Mouse (Mus musculus) megakaryocyte-erythroid progenitor cell, adult 5-6 weeks (primary cell): ENCODE measurements around the gene Olfr538. TPM values are rescaled to one million over a fixed set of nuclear protein-coding genes. Genes with fewer than 3 reads are reported as not detected.
"Not testable (repeated sequence)": the region's sequence is repeated elsewhere in the genome, so short reads cannot be mapped to it uniquely, and the experiment has no call there.

ENCODE experiments used
- ATAC-seq: replicated peaks from 2 replicates; pipeline ENCODE4 v1.8.0; 2016; ENCODE audit warnings: mild to moderate bottlenecking, inconsistent platforms; ENCODE audit not compliant: severe bottlenecking, poor library complexity, low FRiP score, low TSS enrichment
- total RNA-seq, 2 experiments: library from RNA; stranded (forward) in 1 of 2; stranded (reverse) in 1 of 2; fragments of 200-1000, 215-1000 nt in 1 of 2; fragments of >200 nt in 1 of 2; fragmentation: Nextera tagmentation in 1 of 2; gene quantifications; 2 replicates each; pipeline ENCODE4 v1.2.3; 2014 to 2017

Olfr538 gene
- total RNA-seq (2014; fragmentation: Nextera tagmentation) (not detected in 2 replicates), total RNA-seq (2017) (not detected in 2 replicates)

GRCm38 (mm10) chr7:140567586-140567985, at the start of gene Olfr538:
Gene Olfr538 (plus strand): TSS chr7:140567886.
- no peak for ATAC-seq

DNA sequence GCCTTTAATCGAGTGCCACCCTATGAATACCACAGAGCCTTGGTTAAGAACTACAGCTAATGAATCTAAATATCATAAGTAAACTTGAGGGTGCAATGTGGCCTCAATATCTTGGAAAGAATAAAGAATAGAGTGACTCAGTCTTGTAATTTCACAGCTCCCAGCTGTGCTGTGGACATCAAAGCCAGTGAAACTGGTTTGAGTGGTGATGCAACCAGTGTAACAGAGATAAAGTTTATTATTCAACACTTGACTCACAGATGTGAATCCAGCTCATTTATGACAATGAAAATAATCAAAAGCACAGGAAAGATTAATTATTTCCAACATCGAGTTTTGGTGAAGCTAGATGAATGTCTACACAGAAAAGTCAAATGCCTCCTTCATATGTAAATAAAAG, 27.9 kb upstream of the Olfr538 start:
- no peak for ATAC-seq

DNA sequence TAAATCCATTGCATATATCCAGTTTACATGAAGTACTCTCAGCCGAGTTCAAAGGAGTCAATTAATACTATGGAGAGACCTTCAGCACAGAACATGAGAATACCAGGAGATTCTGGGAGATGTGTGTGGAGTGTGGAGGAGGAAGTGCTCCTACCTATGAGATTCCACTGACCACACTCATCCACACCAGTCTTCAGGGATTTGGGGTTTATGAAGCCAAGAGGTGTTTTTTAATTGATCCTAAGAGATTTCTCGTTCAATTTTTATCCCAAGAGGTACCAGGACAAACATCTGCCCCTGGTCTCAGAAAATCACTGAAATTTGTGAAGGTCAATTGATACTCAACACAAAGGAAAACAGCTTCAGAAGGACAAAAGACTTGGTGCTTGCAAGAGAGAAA, 33.3 kb downstream of the Olfr538 start, which contains the start of gene Olfr46:
Gene Olfr46 (plus strand): TSS at position 301 of the 400 bp plus-strand sequence.
- ATAC-seq: not testable (repeated sequence)

Other genes with a start within 250 kb of the Olfr538 start
- gene Olfr525, start 247.0 kb upstream of the Olfr538 start, total RNA-seq (2014; fragmentation: Nextera tagmentation): not detected in 2 replicates
- not detected in 2 replicates for gene Olfr525, start 247.0 kb upstream of the Olfr538 start, total RNA-seq (2017)
- not detected in 2 replicates for gene Olfr527, start 233.9 kb upstream of the Olfr538 start, total RNA-seq (2014; fragmentation: Nextera tagmentation)
- gene Olfr527, start 233.9 kb upstream of the Olfr538 start, total RNA-seq (2017): not detected in 2 replicates
- not detected in 2 replicates for gene Olfr60, start 206.2 kb upstream of the Olfr538 start, total RNA-seq (2014; fragmentation: Nextera tagmentation)
- gene Olfr60, start 206.2 kb upstream of the Olfr538 start, total RNA-seq (2017): not detected in 2 replicates
- not detected in 2 replicates for gene Olfr530, start 191.6 kb upstream of the Olfr538 start, total RNA-seq (2014; fragmentation: Nextera tagmentation)
- gene Olfr530, start 191.6 kb upstream of the Olfr538 start, total RNA-seq (2017): not detected in 2 replicates
- gene Olfr531, start 165.0 kb upstream of the Olfr538 start, total RNA-seq (2014; fragmentation: Nextera tagmentation): not detected in 2 replicates
- gene Olfr531, start 165.0 kb upstream of the Olfr538 start, total RNA-seq (2017): not detected in 2 replicates
- gene Olfr532, start 146.2 kb upstream of the Olfr538 start, total RNA-seq (2014; fragmentation: Nextera tagmentation): not detected in 2 replicates
- gene Olfr532, start 146.2 kb upstream of the Olfr538 start, total RNA-seq (2017): not detected in 2 replicates
- gene Olfr533, start 104.5 kb upstream of the Olfr538 start, total RNA-seq (2014; fragmentation: Nextera tagmentation): not detected in 2 replicates
- gene Olfr533, start 104.5 kb upstream of the Olfr538 start, total RNA-seq (2017): not detected in 2 replicates
- gene Olfr535, start 83.7 kb upstream of the Olfr538 start, total RNA-seq (2014; fragmentation: Nextera tagmentation): not detected in 2 replicates
- gene Olfr535, start 83.7 kb upstream of the Olfr538 start, total RNA-seq (2017): not detected in 2 replicates
- not detected in 2 replicates for gene Olfr536, start 60.5 kb upstream of the Olfr538 start, total RNA-seq (2014; fragmentation: Nextera tagmentation)
- not detected in 2 replicates for gene Olfr536, start 60.5 kb upstream of the Olfr538 start, total RNA-seq (2017)
- not detected in 2 replicates for gene Olfr46, start 33.4 kb downstream of the Olfr538 start, total RNA-seq (2014; fragmentation: Nextera tagmentation)
- gene Olfr46, start 33.4 kb downstream of the Olfr538 start, total RNA-seq (2017): not detected in 2 replicates
- not detected in 2 replicates for gene Olfr61, start 61.1 kb downstream of the Olfr538 start, total RNA-seq (2014; fragmentation: Nextera tagmentation)
- not detected in 2 replicates for gene Olfr61, start 61.1 kb downstream of the Olfr538 start, total RNA-seq (2017)
- gene Olfr53, start 78.6 kb downstream of the Olfr538 start, total RNA-seq (2014; fragmentation: Nextera tagmentation): not detected in 2 replicates
- gene Olfr53, start 78.6 kb downstream of the Olfr538 start, total RNA-seq (2017): not detected in 2 replicates
- gene Olfr539, start 92.0 kb downstream of the Olfr538 start, total RNA-seq (2014; fragmentation: Nextera tagmentation): not detected in 2 replicates
- not detected in 2 replicates for gene Olfr539, start 92.0 kb downstream of the Olfr538 start, total RNA-seq (2017)
- gene Olfr45, start 114.1 kb downstream of the Olfr538 start, total RNA-seq (2014; fragmentation: Nextera tagmentation): 0.20 TPM in 1 of 2 replicates, not detected in the other
- gene Olfr45, start 114.1 kb downstream of the Olfr538 start, total RNA-seq (2017): not detected in 2 replicates
- gene Olfr541, start 129.4 kb downstream of the Olfr538 start, total RNA-seq (2014; fragmentation: Nextera tagmentation): not detected in 2 replicates
- not detected in 2 replicates for gene Olfr541, start 129.4 kb downstream of the Olfr538 start, total RNA-seq (2017)
- gene Cyp2e1, start 195.9 kb downstream of the Olfr538 start, total RNA-seq (2014; fragmentation: Nextera tagmentation): not detected in 2 replicates
- not detected in 2 replicates for gene Cyp2e1, start 195.9 kb downstream of the Olfr538 start, total RNA-seq (2017)
- gene Syce1, start 220.0 kb downstream of the Olfr538 start, total RNA-seq (2014; fragmentation: Nextera tagmentation): not detected in 2 replicates
- gene Syce1, start 220.0 kb downstream of the Olfr538 start, total RNA-seq (2017): not detected in 2 replicates